Mouse (Mus musculus) layer of hippocampus, adult 9-10 months (tissue): ENCODE measurements around the gene Mrln.

Experiments used
- DNase-seq: peaks from one replicate; pipeline ENCODE4 v3.0.0; 2022; ENCODE audit warnings: low spot score

Mrln gene

DNA sequence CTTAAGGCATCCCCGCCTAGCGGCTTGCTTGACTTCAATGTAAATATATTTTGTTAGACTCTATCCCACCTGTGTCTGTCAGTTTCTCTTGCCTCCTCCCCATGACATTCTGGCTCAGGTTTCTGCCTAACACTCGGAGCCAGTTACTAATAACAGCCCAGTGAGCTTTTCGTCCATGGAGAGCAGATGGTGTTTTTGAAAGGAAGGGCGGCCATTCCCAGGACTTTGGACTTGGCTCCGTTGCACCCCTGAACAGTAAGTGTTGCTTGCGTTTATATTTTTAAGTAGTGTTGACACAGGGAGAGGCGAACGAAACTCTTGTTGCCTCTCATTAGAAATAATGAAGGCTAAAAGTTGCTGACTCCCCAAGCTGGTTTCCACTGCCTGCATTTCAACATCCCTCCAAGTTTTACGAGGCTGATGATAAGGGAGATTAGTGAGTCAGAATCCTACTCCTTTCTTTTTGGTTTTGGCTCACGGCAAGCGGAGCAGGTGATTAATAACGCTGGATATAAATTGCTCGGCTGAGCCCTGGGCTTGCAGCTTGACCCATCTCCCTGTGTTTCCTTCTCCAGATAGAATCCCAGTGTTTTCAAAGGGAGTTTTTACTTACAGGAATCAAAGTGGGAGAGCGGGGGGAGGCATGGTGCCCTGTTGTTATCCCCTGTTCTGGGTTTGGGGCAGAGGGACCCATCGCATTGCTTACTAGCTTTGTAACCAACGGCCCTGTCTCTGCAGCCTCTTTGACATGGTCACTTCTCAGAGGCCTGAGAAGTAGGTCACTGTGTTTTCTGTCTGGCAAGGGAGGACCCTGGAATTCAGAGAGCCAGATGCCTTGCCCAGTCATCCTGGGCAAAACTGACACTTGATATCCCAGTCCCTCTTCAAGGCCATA, at the start of gene Mrln:
Gene Mrln, plus strand, starts transcription at position 160 of the 895 bp plus-strand sequence.
- no peak for DNase-seq

DNA sequence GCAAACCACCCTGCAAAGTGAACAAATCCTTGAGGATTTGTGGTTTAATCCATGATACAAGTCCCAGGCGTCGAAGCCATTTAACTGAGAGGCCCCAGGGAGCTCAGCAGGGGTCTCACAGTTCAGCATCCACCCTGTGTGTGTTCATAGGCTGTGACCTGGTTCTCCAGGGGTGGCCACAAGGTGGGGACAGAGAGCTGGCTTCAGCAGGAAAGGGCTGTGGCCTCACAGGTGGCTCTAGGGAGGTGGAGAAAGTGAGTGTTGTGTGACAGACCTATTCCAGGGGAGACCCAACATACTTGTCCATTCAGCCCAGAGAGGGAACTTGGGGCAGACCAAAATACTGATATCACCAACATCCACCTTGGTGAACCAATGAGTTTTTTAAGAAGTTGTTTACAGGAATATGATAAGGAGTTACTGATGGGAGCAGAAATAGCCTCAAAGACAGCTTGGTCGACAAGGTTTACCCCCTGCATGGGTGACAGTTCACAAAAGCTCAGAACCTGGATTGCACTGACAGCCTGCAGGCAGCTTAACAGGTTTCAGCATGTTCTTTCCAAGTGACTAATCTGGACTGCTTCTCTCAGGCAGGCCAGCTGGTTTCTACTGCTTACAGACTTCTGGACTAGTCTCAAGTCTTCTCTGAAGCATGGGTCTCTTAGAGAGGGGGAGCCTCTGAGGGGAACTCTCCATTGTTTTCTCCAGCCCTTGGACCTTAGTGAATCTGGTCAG, 47.9 kb upstream of the Mrln start:
- DNase-seq = no peak

DNA sequence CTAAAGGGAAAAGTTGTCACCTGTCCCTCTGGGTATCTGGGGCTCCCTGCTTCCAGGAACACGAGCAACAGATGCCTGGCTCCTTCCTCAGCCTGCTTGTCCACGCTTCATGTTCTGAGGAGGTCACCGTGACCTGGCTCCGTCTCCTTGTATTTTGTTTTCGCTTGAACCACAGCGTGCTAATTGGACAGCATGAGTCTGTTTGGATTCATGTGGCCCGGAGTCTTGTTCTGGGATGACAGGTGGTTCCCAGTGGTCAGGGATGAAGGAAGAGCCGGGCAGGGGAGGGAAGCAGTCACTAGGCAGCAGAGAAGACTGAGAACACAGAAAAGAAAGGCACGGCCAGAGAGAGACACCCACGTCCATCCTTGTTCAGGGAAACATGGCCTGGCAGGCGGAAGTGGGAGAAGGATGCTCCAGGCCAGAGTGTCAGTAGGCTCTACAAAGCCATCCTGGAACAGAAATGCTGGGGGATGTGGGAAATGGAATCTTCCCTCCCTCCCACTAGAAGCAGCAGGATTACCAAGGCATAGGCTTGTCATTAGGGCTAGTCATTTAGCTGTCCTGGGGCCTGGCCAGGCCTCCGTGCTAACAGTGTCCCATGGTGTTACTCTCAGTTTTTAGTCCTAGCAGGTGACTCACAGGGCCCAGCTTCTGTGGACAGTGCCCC, 44.7 kb upstream of the Mrln start:
- no peak for DNase-seq

DNA sequence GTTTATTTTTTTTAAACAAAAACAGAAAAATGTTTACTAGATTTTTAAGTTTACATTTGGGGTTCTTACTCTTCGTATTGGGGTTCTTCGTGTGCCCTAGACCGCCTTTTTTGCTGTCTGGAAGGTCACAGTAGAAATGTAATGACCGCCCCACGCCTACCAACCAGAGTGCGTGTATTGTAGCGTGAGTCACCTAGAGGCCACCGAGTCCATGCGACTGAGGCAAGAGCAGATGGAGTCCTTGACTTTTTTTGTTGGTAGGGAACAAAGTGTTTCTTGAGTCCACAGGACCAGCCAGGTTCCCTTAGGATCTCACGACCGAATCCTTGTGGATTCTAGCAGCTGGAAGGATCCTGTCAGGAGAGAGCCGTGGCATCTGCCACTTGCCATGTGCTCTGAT, 43.7 kb upstream of the Mrln start:
- no peak for DNase-seq

DNA sequence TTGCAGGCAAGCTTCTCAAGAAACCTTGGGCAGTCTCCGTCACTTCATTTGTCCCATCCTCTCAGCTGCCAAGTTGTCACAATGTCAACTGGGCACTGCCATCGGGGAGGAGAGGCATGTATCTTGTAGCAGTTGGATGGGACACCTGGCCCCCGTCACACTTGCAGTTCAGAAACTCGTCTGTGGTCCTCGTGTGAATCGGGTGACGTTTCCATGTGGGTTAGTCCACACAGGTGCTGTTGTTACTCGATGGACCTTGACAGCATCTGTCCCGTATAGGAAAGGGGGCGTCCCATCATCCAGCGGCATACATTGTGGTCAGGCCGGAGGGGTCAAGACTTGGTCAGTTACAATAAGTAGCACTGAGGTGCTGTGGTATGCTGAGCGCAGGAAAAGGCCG, 43.0 kb upstream of the Mrln start:
- no peak for DNase-seq

DNA sequence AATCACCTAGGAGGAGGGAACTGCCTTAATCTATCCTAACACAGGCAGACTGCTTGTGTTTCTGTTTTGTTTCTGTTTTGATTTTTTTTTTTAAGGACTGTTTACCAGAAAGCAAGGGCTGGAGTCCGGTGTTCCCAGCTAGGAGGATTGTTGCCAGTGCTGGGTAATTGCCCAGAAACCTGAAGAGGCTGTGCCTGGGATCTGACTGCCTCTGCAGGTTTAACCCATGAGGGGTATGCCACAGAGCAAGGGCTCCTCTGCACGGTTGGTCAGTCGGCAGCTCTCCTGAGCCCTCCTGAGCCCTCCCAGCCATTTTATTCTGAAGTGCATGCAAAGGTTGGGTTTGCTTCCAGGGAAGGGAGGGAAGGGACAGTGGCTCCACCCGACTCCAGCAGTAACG, 40.8 kb upstream of the Mrln start:
- no peak for DNase-seq

DNA sequence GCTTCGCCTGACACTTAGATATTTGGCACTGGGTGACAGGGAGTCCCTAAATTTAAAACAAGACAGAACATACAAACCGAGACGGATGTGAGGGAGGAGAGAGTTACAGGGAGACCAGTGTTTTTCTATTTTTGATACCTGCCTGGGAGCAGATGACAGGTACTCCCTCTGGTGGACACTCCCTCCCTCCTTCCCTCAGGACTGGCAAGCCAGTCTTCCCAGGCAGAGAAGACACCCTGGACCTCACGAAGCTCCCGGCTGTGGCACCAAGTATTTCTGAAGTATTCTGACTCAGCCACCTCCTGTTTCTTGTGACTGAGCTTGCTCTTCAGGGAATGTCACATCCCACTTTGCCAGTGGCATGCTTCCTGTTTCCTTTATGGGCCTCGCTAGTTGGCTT, 38.6 kb upstream of the Mrln start:
- no peak for DNase-seq

DNA sequence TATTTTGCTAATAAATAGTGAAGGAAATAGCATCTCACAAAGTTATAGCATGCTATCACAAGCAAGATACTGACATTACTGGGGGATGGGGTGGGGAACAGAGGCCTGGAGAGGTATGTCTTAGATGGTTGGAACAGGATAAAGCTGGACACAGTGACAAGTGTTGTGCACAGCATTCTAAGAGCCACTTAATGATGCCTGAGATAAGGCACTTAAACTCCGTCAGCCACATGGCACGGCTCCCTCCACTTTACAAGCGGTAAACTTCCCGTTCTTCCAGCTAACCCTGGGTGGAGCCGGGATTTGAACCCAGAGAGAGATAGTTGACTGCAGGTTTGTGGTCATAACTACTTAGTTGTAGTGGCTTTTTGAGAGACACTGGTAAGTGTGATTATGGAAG, 38.0 kb upstream of the Mrln start:
- no peak for DNase-seq

DNA sequence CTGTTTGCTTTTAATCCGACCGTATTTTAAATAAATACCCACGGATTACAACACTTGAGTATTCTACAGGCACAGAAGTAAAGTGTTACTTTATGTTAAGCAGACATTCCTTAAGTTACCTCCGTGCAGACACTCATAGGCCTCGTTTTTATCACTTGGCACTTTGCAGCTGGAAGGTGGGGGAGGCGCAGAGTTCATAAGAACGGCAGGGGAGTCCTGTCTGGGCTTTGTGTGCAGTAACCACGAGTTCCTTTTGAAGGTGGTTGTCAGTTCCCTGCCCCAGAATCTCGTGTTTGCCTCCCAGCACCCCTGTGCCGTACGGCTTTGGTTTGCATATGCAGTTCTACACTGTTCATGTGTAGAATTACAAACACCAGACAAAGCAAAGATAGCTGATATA, 36.8 kb upstream of the Mrln start:
- DNase-seq = no peak

DNA sequence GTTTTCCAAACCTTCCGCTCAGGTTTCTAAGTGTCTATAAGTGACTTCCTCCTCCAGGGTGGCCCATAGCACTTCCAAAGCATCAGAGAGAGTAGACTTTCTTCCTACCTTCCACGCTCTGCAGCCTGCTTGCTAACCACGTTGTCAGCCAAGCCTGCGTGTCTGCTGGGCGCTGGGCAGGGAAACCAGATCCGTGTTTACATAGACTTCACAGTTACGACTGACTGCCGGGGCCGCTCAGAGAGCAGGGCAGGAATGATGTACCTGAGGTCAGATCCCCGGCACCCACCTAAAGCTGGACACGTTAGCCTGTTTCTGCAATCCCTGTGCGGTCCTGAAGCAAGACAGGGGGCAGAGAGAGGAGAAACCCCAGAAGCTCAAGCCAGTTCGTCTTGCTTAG, 36.1 kb upstream of the Mrln start:
- no peak for DNase-seq

DNA sequence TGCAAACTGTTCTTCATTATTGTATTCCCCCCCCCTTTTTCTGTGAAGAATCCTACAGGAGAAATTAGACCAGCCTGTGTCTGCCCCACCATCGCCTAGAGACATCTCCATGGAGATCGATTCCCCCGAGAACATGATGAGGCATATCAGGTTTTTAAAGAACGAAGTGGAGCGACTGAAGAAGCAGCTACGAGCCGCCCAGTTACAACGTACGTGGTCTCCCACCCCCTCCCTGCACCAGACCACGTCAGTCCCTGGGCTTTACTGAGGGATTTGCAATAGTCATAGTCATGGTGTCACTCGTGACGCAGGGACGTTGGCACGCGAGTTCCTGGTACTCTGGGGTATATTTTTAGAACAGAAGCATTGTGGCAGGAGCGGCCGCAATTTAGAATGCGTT, 35.4 kb upstream of the Mrln start:
- DNase-seq = no peak

DNA sequence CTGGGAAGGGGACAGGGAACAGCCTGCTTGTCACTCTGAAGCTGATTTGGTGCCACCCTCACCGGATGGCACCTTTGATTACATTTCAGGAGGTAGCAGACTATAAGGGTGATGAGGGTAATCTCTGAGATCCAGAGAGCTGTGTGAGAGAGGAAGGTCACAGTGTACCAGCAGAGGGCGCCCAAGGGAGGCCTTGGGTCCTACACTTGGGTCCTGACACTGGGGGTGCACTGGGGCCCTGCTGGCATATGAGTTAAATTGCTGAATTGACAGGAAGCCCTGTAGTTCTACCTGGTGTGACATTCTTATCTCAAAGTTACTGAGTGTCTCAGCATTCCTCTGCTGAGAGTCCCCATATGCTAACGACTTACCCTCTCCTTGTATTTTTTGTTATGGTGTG, 31.1 kb upstream of the Mrln start:
- no peak for DNase-seq

DNA sequence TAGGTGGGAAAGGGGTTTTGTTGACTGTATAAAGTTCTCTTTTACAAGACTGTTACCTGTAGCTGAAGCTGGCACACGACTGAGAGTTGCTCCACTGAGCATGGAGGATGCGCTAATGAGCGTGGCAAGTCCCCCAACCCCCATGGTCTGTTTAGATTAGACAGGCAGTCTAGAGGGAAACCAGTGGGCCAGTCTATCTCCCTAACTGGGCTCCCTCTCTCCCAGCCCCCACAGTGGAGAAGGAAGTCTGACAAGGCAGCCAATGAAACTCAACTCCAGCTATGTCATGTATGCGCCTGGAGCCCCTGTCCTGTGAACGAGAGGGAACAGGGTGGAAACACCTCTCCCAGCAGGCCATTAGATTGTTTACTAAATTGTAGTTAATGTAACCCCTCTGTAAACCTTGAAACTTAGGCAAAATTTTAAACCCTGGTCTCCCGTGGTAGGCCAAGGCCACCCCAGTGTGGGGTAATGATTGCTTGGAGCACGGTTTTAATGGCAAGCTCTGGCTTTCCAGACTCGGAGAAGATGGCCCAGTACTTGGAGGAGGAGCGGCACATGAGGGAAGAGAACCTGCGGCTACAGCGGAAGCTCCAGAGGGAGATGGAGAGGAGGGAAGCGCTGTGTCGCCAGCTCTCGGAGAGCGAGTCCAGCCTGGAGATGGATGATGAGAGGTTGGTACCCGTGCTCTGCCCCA, 29.8 kb upstream of the Mrln start:
- no peak for DNase-seq

DNA sequence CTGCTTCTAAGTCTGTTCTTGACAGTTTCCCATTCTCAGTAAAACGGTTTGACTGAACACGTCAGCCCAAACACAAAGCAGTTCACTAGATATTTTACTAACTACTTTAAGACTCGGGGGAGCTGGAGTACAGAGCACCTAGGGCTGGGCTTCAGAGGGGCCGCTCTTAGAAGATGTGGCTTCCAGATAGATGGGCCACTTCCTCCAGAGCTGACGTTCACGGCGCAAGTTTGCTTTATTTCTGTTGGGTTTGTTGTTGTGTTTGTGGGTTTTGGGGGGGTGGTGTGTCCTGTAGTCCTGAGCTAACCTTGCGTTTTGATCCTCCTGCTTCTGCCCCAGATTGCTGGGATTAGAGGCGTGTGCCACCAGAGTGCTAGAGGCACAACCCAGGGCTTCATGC, 23.7 kb upstream of the Mrln start:
- no peak for DNase-seq

DNA sequence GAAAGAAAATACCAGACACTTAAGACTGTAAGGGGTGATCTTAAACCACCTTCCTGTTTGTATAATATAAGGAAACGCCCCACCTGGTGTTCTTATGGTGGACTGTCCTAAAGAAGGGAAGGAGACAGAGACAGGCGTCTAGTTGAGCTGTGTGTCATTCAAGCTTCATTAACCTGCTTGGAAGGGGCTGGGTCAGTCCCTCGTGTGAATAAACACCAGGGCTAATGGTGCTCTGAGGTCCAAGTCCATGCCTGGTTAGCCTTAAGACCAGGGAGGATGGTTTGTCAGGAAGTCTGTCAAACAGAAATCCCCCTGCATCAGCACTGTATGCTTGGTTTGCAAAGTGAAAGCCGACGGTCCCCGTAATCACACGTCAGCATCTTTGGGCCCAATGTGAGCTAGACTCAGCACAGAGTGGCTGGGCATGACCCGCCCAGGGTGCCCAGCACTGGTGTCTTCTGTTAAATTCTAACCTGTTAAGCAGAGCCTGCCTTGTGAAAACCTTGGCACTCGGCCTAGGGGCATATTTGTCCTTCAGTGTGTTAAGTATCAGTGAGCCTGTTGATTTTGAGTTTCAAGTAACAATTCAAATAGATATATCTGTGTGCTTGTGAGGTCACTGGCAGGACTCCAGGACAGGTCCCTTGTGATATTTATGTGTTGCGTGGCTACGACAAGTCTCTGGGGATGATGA, 23.0 kb upstream of the Mrln start:
- no peak for DNase-seq

DNA sequence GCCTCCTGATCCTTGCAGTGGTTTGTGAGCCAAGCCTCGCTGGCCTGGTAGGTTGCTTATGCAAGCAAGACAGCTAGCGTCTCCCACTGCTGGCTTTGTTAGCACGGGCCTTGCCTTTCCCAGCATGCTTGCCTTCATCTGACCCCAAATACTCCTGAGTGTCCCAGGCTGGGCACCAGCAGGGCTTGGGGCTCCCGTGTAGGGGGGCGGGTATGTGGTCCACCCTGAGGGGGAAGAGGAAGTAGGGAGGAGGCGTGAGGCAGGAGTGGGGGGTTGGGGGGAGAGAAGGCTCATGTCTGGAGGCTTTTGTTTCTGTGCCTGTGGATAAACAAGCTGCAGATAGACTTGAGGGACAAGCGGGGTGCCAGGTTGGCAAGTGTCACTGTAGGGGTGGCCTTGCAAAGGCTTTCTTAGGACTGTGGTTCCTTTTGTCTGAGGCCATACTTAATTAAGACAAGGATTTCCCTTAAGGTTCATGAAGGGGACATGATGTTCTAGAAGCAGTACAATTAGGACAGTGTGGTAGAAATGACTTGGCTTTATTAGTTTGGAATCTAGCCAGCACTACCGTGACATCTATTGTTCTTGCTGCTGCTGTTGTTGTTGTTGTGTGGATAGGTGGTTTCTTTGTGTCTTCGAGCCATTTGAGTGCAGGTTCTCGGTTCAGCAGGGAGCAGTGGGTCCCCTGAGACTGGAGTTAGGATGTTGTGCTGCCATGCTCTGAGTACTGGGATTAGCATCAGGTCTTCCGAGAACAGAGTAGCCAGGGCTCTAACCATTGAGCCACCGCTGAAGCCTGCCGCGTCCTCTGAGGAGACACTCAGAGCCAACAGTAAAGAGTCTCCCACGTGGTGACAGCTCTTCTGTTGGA, 21.0 kb upstream of the Mrln start:
- no peak for DNase-seq

DNA sequence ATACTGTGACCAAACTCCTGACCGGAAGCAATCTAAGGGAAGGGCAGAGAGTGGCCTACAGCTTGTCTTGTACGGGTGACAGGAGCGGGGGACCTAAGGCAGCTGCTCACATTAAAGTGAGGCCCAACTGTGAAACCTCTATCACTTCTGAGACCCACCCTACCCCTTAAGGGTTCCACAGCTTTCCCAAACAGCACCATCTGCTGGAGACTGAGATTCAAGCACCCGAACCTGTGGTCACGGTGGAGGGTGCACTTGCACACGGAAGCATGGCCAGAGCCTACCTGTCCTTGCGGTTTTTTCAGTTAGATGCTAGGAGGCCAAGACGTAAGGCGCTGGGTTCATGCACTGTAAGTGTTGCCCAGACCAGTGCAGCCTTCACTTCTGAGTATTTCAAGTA, 18.3 kb upstream of the Mrln start:
- DNase-seq = no peak

DNA sequence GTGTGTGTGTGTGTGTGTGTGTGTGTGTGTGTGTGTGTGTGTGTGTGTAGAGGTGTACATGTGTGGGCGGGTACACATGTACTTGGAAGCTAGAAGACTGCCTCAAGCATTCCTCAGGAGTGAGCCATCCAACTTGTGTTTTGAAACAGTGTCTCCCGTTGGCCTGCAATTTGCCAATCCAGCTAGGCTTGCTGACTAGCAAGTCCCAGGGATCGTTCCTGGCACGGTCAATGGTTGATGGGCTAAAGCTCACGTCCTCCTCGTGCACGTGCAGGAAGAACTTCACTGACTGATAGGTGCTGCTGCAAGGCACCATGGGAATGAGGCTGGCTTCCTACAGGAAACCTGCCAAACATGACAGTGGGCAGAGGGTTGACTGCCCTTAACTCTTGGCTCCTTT, 17.9 kb upstream of the Mrln start:
- DNase-seq = no peak

DNA sequence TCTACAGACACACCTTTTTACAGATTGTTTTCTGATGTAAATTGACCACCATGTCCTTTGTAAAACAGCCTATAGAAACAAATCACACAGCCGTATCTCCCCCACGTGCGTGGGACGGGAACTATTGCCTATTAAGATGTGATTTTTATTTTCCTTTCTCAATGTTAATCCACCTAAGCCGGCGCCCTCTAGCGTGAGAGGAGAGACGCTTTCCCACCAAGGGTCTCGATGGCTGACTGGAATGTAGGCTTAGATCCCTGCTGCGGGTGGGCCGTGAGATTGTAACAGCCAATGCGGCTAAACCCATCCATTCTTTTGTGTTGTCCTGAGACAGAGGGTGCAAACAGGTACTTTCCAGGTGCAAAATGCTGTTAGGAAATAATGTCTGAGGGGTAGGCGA, 14.6 kb upstream of the Mrln start:
- no peak for DNase-seq

DNA sequence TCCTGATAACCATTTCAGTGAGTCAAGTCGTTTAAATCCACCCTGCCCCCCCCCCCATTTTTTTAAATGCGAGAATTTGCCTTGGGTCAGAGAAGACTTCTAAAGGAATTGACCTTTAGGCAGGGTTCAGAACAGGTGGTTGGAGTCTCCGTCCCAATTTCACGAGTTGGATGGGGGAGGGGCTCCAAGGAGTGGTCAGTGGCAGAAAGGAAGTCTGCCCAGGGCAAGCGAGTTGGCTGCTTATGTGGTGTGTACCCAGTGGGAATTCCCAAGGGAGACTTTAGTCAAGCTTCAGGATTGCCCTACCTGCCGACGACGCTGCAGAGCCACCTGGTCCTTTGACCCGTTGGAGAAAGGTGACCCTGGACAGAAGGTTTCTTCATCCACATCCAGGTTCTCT, 10.2 kb upstream of the Mrln start:
- DNase-seq = no peak

DNA sequence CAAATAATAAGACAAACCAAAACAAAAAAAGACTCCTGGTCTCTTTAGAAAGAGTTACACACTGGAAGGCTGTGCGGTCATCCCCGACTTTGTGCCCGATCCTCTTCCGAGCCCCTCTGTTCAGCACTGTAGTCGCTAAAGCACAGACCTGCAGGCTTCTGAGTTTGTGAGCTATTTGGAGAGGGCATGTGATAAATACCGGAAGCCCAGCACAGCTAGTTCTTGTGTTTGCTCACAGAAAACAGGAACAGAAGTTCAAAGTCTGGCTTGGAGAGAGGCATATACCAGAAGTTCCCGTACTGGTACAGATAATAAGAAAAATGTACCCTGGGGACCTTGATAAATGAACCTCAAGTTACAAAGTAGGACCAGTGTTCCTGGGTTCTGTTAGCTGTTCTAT, 9.2 kb upstream of the Mrln start:
- DNase-seq = no peak
